Mouse (Mus musculus) bone marrow, adult 2 months (tissue): ENCODE data around the gene Nufip1.

Experiments used
- CTCF ChIP-seq: fragments of 200-500 bp; IDR thresholded peaks from 2 replicates; pipeline ENCODE4 v1.5.1; 2011; ENCODE audit warnings: low read length, control low read depth; ENCODE audit not compliant: control insufficient read depth, insufficient read depth
- POLR2A ChIP-seq: fragments of 200-500 bp; IDR thresholded peaks from 2 replicates; pipeline ENCODE4 v1.6.1; 2011; ENCODE audit warnings: low read depth, mild to moderate bottlenecking, control low read depth, low read length, borderline replicate concordance; ENCODE audit not compliant: control insufficient read depth

- peak; percentile 27; the same call in 1 of the 2 replicates for TF ChIP-seq CTCF
- TF ChIP-seq POLR2A = no peak; the same call in 1 of the 2 replicates
These were observed 41.7 kb downstream of the Nufip1 start for GRCm38 (mm10) chr14:76152162-76153002.
